Mouse (Mus musculus) forebrain, embryonic 13.5 days (tissue): ENCODE results near the gene Brca2. TPM values are rescaled to one million over a fixed set of nuclear protein-coding genes. Genes with fewer than 3 reads are reported as not detected.

Source experiments
- ATAC-seq: fragments of 200-750 bp; cut with Nextera tagmentation; 2 replicates; pipeline ENCODE4 v1.8.0; 2017
- H3K27ac ChIP-seq: fragments of 300-500 bp; sonication (generic); 2 replicates; pipeline ENCODE4 v1.5.1; 2015; ENCODE audit warnings: inconsistent platforms, mild to moderate bottlenecking, moderate library complexity
- H3K27me3 ChIP-seq: fragments of 300-500 bp; sonication (generic); 2 replicates; pipeline ENCODE4 v1.6.1; 2015; ENCODE audit warnings: mild to moderate bottlenecking, inconsistent platforms
- H3K36me3 ChIP-seq: fragments of 300-500 bp; sonication (generic); 2 replicates; pipeline ENCODE4 v1.6.1; 2015; ENCODE audit warnings: mild to moderate bottlenecking, inconsistent platforms; ENCODE audit not compliant: poor library complexity, severe bottlenecking
- H3K4me1 ChIP-seq: fragments of 300-500 bp; sonication (generic); 2 replicates; pipeline ENCODE4 v1.6.1; 2015; ENCODE audit warnings: inconsistent platforms
- H3K4me2 ChIP-seq: fragments of 300-500 bp; sonication (generic); 2 replicates; pipeline ENCODE4 v1.6.1; 2015; ENCODE audit warnings: inconsistent platforms, mild to moderate bottlenecking, moderate library complexity
- H3K4me3 ChIP-seq: fragments of 300-500 bp; sonication (generic); 2 replicates; pipeline ENCODE4 v1.5.1; 2015; ENCODE audit warnings: mild to moderate bottlenecking, inconsistent platforms
- H3K9ac ChIP-seq: fragments of 300-500 bp; sonication (generic); 2 replicates; pipeline ENCODE4 v1.6.1; 2015; ENCODE audit warnings: mild to moderate bottlenecking, inconsistent platforms
- H3K9me3 ChIP-seq: fragments of 300-500 bp; sonication (generic); replicated peaks from 2 replicates; pipeline ENCODE4 v1.6.1; 2016; ENCODE audit warnings: inconsistent platforms
- WGBS: fragments of 180-500 bp; shearing (Covaris S2); methylation state at CpG from one replicate; pipeline ENCODE4 v1.1.7; 2015; 5-methylcytosine and 5-hydroxymethylcytosine counted together
- polyA plus RNA-seq: library from polyadenylated mRNA; unstranded; fragments of >200 nt; fragmentation: Nextera tagmentation; extraction: Ambion mirVana; gene quantifications from 2 replicates; pipeline ENCODE4 v1.2.1, GENCODE M21; 2015

The Brca2 gene
- polyA plus RNA-seq, 1 experiment from 2014 or later: 23.9 TPM

GRCm38 (mm10) chr5:150601441-150602230, 79.2 kb downstream of the Brca2 start:
- ATAC-seq: peak; percentile 55; the same call in 1 of the 2 replicates
- H3K4me2 ChIP-seq: no peak overlapping the region
- H3K4me3 ChIP-seq: no peak overlapping the region
- H3K27me3 ChIP-seq: no peaks in the 10 kb centered on the region
- peaks cover 7% of the 10 kb centered on the region for H3K36me3 ChIP-seq
- no peak overlapping the region for H3K27ac ChIP-seq
- WGBS: 69% methylated on average over 14 of the region's 14 CpGs
- peaks cover 17% of the 10 kb centered on the region for H3K4me1 ChIP-seq
- no peaks in the 10 kb centered on the region for H3K9me3 ChIP-seq
- no peak overlapping the region for H3K9ac ChIP-seq

- 96% methylated on average over 6 of the region's 6 CpGs for WGBS
- Histone ChIP-seq H3K36me3 (peaks cover 22% of the 10 kb centered on the region), H3K4me1 (peaks cover 12% of the 10 kb centered on the region), H3K27me3 (no peaks in the 10 kb centered on the region), H3K27ac (no peak overlapping the region), H3K9me3 (no peaks in the 10 kb centered on the region), H3K4me3 (no peak overlapping the region), H3K4me2 (no peak overlapping the region), H3K9ac (no peak overlapping the region)
- no peak for ATAC-seq
Observed at GRCm38 (mm10) chr5:150606131-150606530, 83.7 kb downstream of the Brca2 start.

- WGBS: 97% methylated on average over 8 of the region's 8 CpGs
- H3K36me3 ChIP-seq: peaks cover 22% of the 10 kb centered on the region
- no peaks in the 10 kb centered on the region for H3K27me3 ChIP-seq
- H3K9ac ChIP-seq: no peak overlapping the region
- H3K4me3 ChIP-seq: no peak overlapping the region
- H3K27ac ChIP-seq: no peak overlapping the region
- no peak overlapping the region for H3K4me2 ChIP-seq
- H3K4me1 ChIP-seq: no peaks in the 10 kb centered on the region
- no peaks in the 10 kb centered on the region for H3K9me3 ChIP-seq
- no peak for ATAC-seq
Observed at GRCm38 (mm10) chr5:150607631-150608030, 85.2 kb downstream of the Brca2 start.

GRCm38 (mm10) chr5:150611136-150611535, 88.7 kb downstream of the Brca2 start:
- no peak overlapping the region for H3K4me2 ChIP-seq
- H3K4me3 ChIP-seq: no peak overlapping the region
- H3K9me3 ChIP-seq: no peaks in the 10 kb centered on the region
- H3K36me3 ChIP-seq: peaks cover 20% of the 10 kb centered on the region
- ATAC-seq: no peak
- no peak overlapping the region for H3K9ac ChIP-seq
- H3K27me3 ChIP-seq: no peaks in the 10 kb centered on the region
- 80% methylated on average over 1 of the region's 1 CpGs for WGBS
- H3K4me1 ChIP-seq: no peaks in the 10 kb centered on the region
- H3K27ac ChIP-seq: no peak overlapping the region

GRCm38 (mm10) chr5:150611697-150612096, 89.3 kb downstream of the Brca2 start:
- Histone ChIP-seq H3K4me2 (no peak overlapping the region), H3K4me1 (no peaks in the 10 kb centered on the region), H3K4me3 (no peak overlapping the region), H3K9me3 (no peaks in the 10 kb centered on the region), H3K9ac (no peak overlapping the region), H3K27me3 (no peaks in the 10 kb centered on the region), H3K27ac (no peak overlapping the region), H3K36me3 (peaks cover 15% of the 10 kb centered on the region)
- ATAC-seq: no peak
- WGBS: 84% methylated on average over 12 of the region's 12 CpGs

- Histone ChIP-seq H3K4me1 (no peaks in the 10 kb centered on the region), H3K27me3 (no peaks in the 10 kb centered on the region), H3K4me3 (no peak overlapping the region), H3K9ac (no peak overlapping the region), H3K27ac (no peak overlapping the region), H3K4me2 (no peak overlapping the region), H3K9me3 (no peaks in the 10 kb centered on the region), H3K36me3 (no peaks in the 10 kb centered on the region)
- 94% methylated on average over 2 of the region's 2 CpGs for WGBS
- ATAC-seq: no peak
Observed at GRCm38 (mm10) chr5:150614054-150614453, 91.6 kb downstream of the Brca2 start.

- H3K9me3 ChIP-seq: no peaks in the 10 kb centered on the region
- no peaks in the 10 kb centered on the region for H3K4me1 ChIP-seq
- no peak overlapping the region for H3K27ac ChIP-seq
- H3K4me2 ChIP-seq: no peak overlapping the region
- WGBS: 93% methylated on average over 2 of the region's 2 CpGs
- H3K36me3 ChIP-seq: no peaks in the 10 kb centered on the region
- no peak overlapping the region for H3K9ac ChIP-seq
- no peaks in the 10 kb centered on the region for H3K27me3 ChIP-seq
- no peak overlapping the region for H3K4me3 ChIP-seq
- no peak for ATAC-seq
Observed at GRCm38 (mm10) chr5:150616216-150616615, 93.8 kb downstream of the Brca2 start.

GRCm38 (mm10) chr5:150616731-150617130, 94.3 kb downstream of the Brca2 start:
- Histone ChIP-seq H3K9ac (no peak overlapping the region), H3K4me1 (no peaks in the 10 kb centered on the region), H3K4me2 (no peak overlapping the region), H3K27ac (no peak overlapping the region), H3K4me3 (no peak overlapping the region), H3K9me3 (no peaks in the 10 kb centered on the region), H3K36me3 (no peaks in the 10 kb centered on the region), H3K27me3 (no peaks in the 10 kb centered on the region)
- WGBS: 84% methylated on average over 3 of the region's 3 CpGs
- ATAC-seq: no peak

GRCm38 (mm10) chr5:150618599-150619355, 96.3 kb downstream of the Brca2 start:
- Histone ChIP-seq H3K27ac (no peak overlapping the region), H3K9ac (no peak overlapping the region), H3K4me2 (no peak overlapping the region), H3K9me3 (no peaks in the 10 kb centered on the region), H3K27me3 (no peaks in the 10 kb centered on the region), H3K4me1 (no peaks in the 10 kb centered on the region), H3K4me3 (no peak overlapping the region), H3K36me3 (no peaks in the 10 kb centered on the region)
- 88% methylated on average over 10 of the region's 10 CpGs for WGBS
- ATAC-seq: no peak

Other genes starting within 250 kb of the Brca2 start
- not detected in 2 replicates for gene Zar1l, start 4.5 kb upstream of the Brca2 start, polyA plus RNA-seq
- 4.2 and 4.5 TPM in 2 replicates for gene N4bp2l1, start 74.6 kb downstream of the Brca2 start, polyA plus RNA-seq
- 31.4 and 32.7 TPM in 2 replicates for gene N4bp2l2, start 143.6 kb downstream of the Brca2 start, polyA plus RNA-seq
- 32.0 and 36.0 TPM in 2 replicates for gene Pds5b, start 151.1 kb downstream of the Brca2 start, polyA plus RNA-seq